Mouse (Mus musculus): ENCODE data around the gene Tcf7l2. TPM values are rescaled to one million over a fixed set of nuclear protein-coding genes. Genes with fewer than 3 reads are reported as not detected.

Gene Tcf7l2
- total and polyA plus RNA-seq, 2 experiments from 2014 or later = 3.0 to 38.6 TPM

DNA sequence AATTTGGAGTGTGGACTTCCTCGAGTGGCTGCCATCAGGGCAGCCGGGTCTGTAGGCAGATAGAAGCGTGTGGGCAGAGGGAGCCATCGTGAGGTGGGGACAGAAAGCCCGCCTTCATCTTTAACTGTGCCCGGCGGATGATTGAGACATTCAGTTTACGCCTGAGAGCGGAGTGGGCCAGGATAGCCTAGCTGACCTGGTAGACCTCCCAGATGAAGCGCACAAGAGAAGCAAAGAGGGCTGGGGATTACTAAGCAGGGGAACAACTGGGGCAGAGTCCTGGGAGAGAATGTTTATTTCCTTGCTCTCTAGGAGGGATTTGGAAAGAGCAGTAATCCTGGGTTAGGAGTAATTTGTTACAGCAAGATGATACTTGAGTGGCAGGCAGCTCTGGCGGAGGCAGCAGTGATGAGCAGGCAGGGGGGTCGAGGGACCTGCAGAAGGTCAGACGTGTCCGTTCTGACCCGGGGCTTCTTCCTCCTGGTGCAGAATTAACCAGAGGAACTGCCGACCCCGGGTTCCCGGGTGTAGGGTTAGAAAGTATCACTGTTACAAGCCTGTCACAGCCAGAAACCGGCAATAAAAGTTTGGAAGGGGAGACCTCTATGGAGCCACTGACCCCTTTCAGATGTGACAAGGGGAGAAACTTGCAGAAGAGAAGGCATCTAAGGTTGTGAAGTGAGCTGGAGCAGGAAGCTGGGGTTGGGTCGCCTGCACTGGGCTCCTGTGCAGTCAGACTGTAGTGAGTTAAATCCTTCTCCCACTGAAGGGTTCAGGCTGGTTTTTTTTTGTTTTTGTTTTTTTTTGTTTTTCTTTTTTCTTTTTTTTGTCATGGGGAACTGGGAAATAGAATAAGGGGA is 65.8 kb downstream of the Tcf7l2 start:
- H3K4me2 ChIP-seq (ENCODE audit: low read depth, low read length) = peak overlapping the region; percentile 18; the same call in 1 of the 2 replicates
- 47% methylated on average over 20 of the region's 20 CpGs for WGBS

DNA sequence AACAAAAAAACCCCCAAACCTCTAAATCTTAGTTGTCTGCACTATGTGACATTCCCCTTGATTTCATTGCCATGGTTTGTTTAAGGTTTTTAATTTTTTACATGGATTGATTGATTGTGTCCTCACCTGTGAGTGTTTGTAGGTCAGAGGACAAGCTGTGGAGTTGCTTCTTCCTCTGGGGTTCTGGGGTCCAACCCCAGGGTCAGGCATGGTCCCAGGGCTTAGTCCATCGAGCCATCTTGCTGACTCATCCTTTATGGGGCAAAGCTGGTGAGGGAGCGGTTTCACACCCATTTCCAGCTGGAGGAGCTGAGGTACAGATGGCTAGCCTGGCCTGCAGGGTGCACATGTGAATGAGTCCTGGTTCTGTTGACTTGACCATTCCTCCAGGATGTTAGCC is 66.7 kb downstream of the Tcf7l2 start:
- Histone ChIP-seq H3K9ac (replicated peaks; ENCODE audit: low read depth, low read length) (no peak overlapping the region), H3K4me3 (ENCODE audit: low read depth, low read length) (no peak overlapping the region), H3K36me3 (replicated peaks; ENCODE audit: control insufficient read depth, insufficient read depth, low read length) (no peaks in the 10 kb centered on the region), H3K27ac (ENCODE audit: low read depth) (no peak overlapping the region), H3K4me1 (ENCODE audit: control insufficient read depth, insufficient read depth) (peaks cover 12% of the 10 kb centered on the region; the same call in 1 of the 2 replicates), H3K27me3 (ENCODE audit: control insufficient read depth, insufficient read depth, low read length) (no peaks in the 10 kb centered on the region), H3K9me3 (replicated peaks; ENCODE audit: control insufficient read depth, low read length) (no peaks in the 10 kb centered on the region), H3K4me2 (ENCODE audit: low read depth, low read length) (no peak overlapping the region)
- TF ChIP-seq EP300 (IDR thresholded peaks at IDR 0.05; ENCODE audit: low read depth) = no peak
- no peak for TF ChIP-seq CTCF (IDR thresholded peaks at IDR 0.05; ENCODE audit: low read depth)
- no peak for DNase-seq (ENCODE audit: low spot score)
- no peak for ATAC-seq (ENCODE audit: insufficient read depth, low read depth)
- WGBS = 82% methylated on average over 2 of the region's 2 CpGs

More for the DNA sequence above, 65.8 kb downstream of the Tcf7l2 start:
- Histone ChIP-seq H3K36me3 (replicated peaks; ENCODE audit: control insufficient read depth, insufficient read depth, low read length) (no peaks in the 10 kb centered on the region), H3K4me1 (ENCODE audit: control insufficient read depth, insufficient read depth) (peaks cover 12% of the 10 kb centered on the region; the same call in 1 of the 2 replicates), H3K4me3 (ENCODE audit: low read depth, low read length) (no peak overlapping the region), H3K9ac (replicated peaks; ENCODE audit: low read depth, low read length) (no peak overlapping the region), H3K27me3 (ENCODE audit: control insufficient read depth, insufficient read depth, low read length) (no peaks in the 10 kb centered on the region), H3K9me3 (replicated peaks; ENCODE audit: control insufficient read depth, low read length) (no peaks in the 10 kb centered on the region), H3K27ac (ENCODE audit: low read depth) (peak overlapping the region; percentile 55)
- ATAC-seq (ENCODE audit: insufficient read depth, low read depth) (peak; percentile 44), DNase-seq (ENCODE audit: low spot score) (no peak)
- 0 out of 2 replicates have a peak, but pooled peaks have one; percentile 2 for TF ChIP-seq CTCF (IDR thresholded peaks at IDR 0.05; ENCODE audit: low read depth)
- no peak for TF ChIP-seq EP300 (IDR thresholded peaks at IDR 0.05; ENCODE audit: low read depth)

DNA sequence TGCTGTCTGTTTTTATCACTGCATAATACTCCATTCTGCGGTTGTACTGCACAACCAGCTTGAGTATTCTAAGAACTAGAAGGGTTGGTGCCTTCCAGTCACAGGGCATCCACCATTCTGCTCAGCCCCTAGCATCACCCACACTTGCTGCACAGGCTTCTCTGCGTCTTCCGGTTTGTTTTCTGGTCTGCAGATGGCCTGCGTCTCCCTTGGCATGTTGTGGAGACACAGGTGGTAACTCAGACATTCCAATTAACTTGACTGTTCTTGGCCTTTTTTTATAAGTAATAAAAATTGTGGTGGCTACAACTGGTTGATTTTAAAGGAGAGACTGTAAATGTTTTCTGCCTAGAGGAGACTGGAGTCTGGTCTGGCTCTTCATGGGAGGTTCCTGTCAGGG is 67.9 kb downstream of the Tcf7l2 start:
- ATAC-seq (ENCODE audit: insufficient read depth, low read depth) = no peak
- H3K4me1 ChIP-seq (ENCODE audit: control insufficient read depth, insufficient read depth) = peaks cover 12% of the 10 kb centered on the region; the same call in 1 of the 2 replicates
- no peaks in the 10 kb centered on the region for H3K36me3 ChIP-seq (replicated peaks; ENCODE audit: control insufficient read depth, insufficient read depth, low read length)
- no peak overlapping the region for H3K9ac ChIP-seq (replicated peaks; ENCODE audit: low read depth, low read length)
- TF ChIP-seq CTCF (IDR thresholded peaks at IDR 0.05; ENCODE audit: low read depth) (no peak), EP300 (IDR thresholded peaks at IDR 0.05; ENCODE audit: low read depth) (no peak)
- H3K9me3 ChIP-seq (replicated peaks; ENCODE audit: control insufficient read depth, low read length) = no peaks in the 10 kb centered on the region
- H3K4me3 ChIP-seq (ENCODE audit: low read depth, low read length) = no peak overlapping the region
- 95% methylated on average over 4 of the region's 4 CpGs for WGBS
- H3K27me3 ChIP-seq (ENCODE audit: control insufficient read depth, insufficient read depth, low read length) = no peaks in the 10 kb centered on the region
- no peak overlapping the region for H3K4me2 ChIP-seq (ENCODE audit: low read depth, low read length)
- no peak for DNase-seq (ENCODE audit: low spot score)
- no peak overlapping the region for H3K27ac ChIP-seq (ENCODE audit: low read depth)

DNA sequence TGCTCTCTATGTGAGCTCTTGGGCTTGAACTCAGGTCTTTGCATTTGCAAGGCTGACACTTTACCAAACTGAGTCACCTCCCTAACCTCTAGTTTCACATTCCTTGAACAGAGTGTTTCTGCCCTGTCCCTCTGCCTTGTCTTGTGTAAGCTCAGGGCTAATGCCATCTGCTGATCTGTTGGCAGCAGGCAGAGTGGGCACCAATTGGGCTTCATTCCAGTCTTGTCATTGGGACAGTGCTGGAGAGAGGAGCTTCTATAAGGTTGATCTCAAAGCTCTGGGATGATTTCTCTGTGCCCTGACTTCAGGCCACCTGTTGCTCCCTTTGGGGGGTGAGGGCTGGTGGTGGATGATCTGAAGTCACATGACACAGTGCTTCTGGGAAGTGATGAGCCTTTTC is 70.6 kb downstream of the Tcf7l2 start:
- no peak for DNase-seq (ENCODE audit: low spot score)
- TF ChIP-seq CTCF (IDR thresholded peaks at IDR 0.05; ENCODE audit: low read depth) (no peak), EP300 (IDR thresholded peaks at IDR 0.05; ENCODE audit: low read depth) (no peak)
- H3K36me3 ChIP-seq (replicated peaks; ENCODE audit: control insufficient read depth, insufficient read depth, low read length) = no peaks in the 10 kb centered on the region

DNA sequence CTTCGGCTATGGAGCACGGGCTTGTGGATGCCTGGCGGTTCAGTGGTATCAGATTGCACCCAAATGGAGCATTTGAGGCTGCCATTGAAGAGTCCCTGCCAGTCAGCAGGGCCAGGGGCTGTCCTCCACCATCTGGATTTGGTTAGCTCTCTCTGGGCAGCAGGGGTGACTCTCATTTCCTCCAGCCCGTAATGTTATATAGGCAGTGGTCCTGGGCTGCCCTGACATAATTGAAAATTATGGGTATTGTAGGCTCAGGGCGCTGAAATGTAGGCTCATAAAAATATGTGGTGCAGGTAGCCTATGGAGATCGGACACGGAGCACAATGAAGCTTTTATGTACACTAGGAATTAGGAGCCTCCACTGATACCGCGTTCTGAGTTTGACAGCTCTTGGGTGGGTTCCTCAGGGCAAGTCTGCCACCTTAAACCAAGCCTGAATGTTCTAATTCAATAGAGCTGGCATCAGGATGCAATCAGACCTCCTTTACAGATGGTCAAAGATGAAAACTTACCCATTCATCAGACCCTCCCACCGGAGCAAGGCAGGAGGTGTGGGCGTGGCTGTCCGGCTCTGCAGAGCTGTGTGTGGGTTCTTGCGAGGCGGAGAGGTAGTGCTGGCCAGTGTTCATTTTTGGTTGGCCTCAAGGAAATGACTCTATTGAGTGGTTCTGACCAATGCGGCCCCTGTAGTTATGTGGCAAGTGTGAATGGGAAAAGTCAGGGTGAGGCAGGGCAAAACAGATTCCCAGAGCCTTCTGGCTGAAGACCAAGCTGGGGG is 73.6 kb downstream of the Tcf7l2 start:
- no peak for ATAC-seq (ENCODE audit: insufficient read depth, low read depth)
- no peak for DNase-seq (ENCODE audit: low spot score)
- H3K9ac ChIP-seq (replicated peaks; ENCODE audit: low read depth, low read length) = no peak overlapping the region
- H3K4me2 ChIP-seq (ENCODE audit: low read depth, low read length) = no peak overlapping the region
- no peaks in the 10 kb centered on the region for H3K4me1 ChIP-seq (ENCODE audit: control insufficient read depth, insufficient read depth)
- H3K4me3 ChIP-seq (ENCODE audit: low read depth, low read length) = no peak overlapping the region
- TF ChIP-seq CTCF (IDR thresholded peaks at IDR 0.05; ENCODE audit: low read depth) (no peak), EP300 (IDR thresholded peaks at IDR 0.05; ENCODE audit: low read depth) (no peak)
- no peak overlapping the region for H3K27ac ChIP-seq (ENCODE audit: low read depth)
- H3K36me3 ChIP-seq (replicated peaks; ENCODE audit: control insufficient read depth, insufficient read depth, low read length) = peaks cover 23% of the 10 kb centered on the region
- 81% methylated on average over 15 of the region's 15 CpGs for WGBS
- H3K27me3 ChIP-seq (ENCODE audit: control insufficient read depth, insufficient read depth, low read length) = no peaks in the 10 kb centered on the region
- no peaks in the 10 kb centered on the region for H3K9me3 ChIP-seq (replicated peaks; ENCODE audit: control insufficient read depth, low read length)

More for the DNA sequence above, 70.6 kb downstream of the Tcf7l2 start:
- H3K4me1 ChIP-seq (ENCODE audit: control insufficient read depth, insufficient read depth) = peaks cover 4% of the 10 kb centered on the region; the same call in 1 of the 2 replicates
- no peak overlapping the region for H3K27ac ChIP-seq (ENCODE audit: low read depth)
- H3K4me2 ChIP-seq (ENCODE audit: low read depth, low read length) = no peak overlapping the region
- no peak for ATAC-seq (ENCODE audit: insufficient read depth, low read depth)
- no peak overlapping the region for H3K9ac ChIP-seq (replicated peaks; ENCODE audit: low read depth, low read length)
- H3K9me3 ChIP-seq (replicated peaks; ENCODE audit: control insufficient read depth, low read length) = no peaks in the 10 kb centered on the region
- no peaks in the 10 kb centered on the region for H3K27me3 ChIP-seq (ENCODE audit: control insufficient read depth, insufficient read depth, low read length)
- H3K4me3 ChIP-seq (ENCODE audit: low read depth, low read length) = no peak overlapping the region

Data from heart, postnatal 0 days (tissue).